Mouse (Mus musculus) R1 (cell line): ENCODE measurements around the gene Zpbp2.

Experiments
- DNase-seq: peaks from one replicate; pipeline ENCODE4 v3.0.0-alpha.2; 2018; ENCODE audit warnings: low read depth, low spot score

Zpbp2 gene

GRCm38 (mm10) chr11:98550975-98551828, at the start of gene Zpbp2:
TSS of gene Zpbp2 (plus strand) at chr11:98551097.
- DNase-seq = peak; percentile 91

- DNase-seq = no peak
Observed at GRCm38 (mm10) chr11:98504926-98505325, 46.0 kb upstream of the Zpbp2 start.

GRCm38 (mm10) chr11:98509434-98509833, 41.5 kb upstream of the Zpbp2 start:
- no peak for DNase-seq

GRCm38 (mm10) chr11:98510125-98510524, 40.8 kb upstream of the Zpbp2 start:
- DNase-seq = no peak

GRCm38 (mm10) chr11:98512881-98513280, 38.0 kb upstream of the Zpbp2 start:
- DNase-seq = no peak

GRCm38 (mm10) chr11:98513356-98513936, 37.5 kb upstream of the Zpbp2 start:
- DNase-seq = no peak

- DNase-seq = no peak
Observed at GRCm38 (mm10) chr11:98520468-98520867, 30.4 kb upstream of the Zpbp2 start.

- no peak for DNase-seq
Observed at GRCm38 (mm10) chr11:98525140-98525539, 25.8 kb upstream of the Zpbp2 start.

- DNase-seq = no peak
Observed at GRCm38 (mm10) chr11:98526824-98527461, 24.0 kb upstream of the Zpbp2 start.

- DNase-seq = no peak
Observed at GRCm38 (mm10) chr11:98537480-98538034, 13.3 kb upstream of the Zpbp2 start.

GRCm38 (mm10) chr11:98540319-98540718, 10.6 kb upstream of the Zpbp2 start:
- DNase-seq = peak; percentile 51

- DNase-seq = no peak
Observed at GRCm38 (mm10) chr11:98542553-98542952, 8.3 kb upstream of the Zpbp2 start.

GRCm38 (mm10) chr11:98543414-98543813, 7.5 kb upstream of the Zpbp2 start:
- DNase-seq = no peak

GRCm38 (mm10) chr11:98544890-98545677, 5.8 kb upstream of the Zpbp2 start:
- DNase-seq = peak; percentile 35

GRCm38 (mm10) chr11:98545711-98546231, 5.1 kb upstream of the Zpbp2 start, which contains the start of gene Ikzf3:
TSS of gene Ikzf3 (minus strand) at chr11:98546031.
- peak; percentile 60 for DNase-seq

GRCm38 (mm10) chr11:98546529-98547307, 4.2 kb upstream of the Zpbp2 start:
- DNase-seq = no peak

- no peak for DNase-seq
Observed at GRCm38 (mm10) chr11:98547308-98547693, 3.6 kb upstream of the Zpbp2 start.

- peak; percentile 16 for DNase-seq
Observed at GRCm38 (mm10) chr11:98549363-98549762, 1.5 kb upstream of the Zpbp2 start.

- DNase-seq = no peak
Observed at GRCm38 (mm10) chr11:98550311-98550974, 454 bp upstream of the Zpbp2 start.

GRCm38 (mm10) chr11:98553966-98554365, 3.1 kb downstream of the Zpbp2 start:
- DNase-seq = peak; percentile 68
